Mouse (Mus musculus) common myeloid progenitor, adult 5-6 weeks (primary cell): Measurements from ENCODE around the gene Snhg11. TPM values are rescaled to one million over a fixed set of nuclear protein-coding genes. Genes with fewer than 3 reads are reported as not detected.
A peak's percentile ranks its signal among the peaks of the same experiment; 100 is the strongest.

Source experiments
- ATAC-seq: replicated peaks from 2 replicates; pipeline ENCODE4 v1.8.0; 2016; ENCODE audit warnings: low read depth, mild to moderate bottlenecking, moderate TSS enrichment, inconsistent platforms; ENCODE audit not compliant: poor library complexity, severe bottlenecking
- total RNA-seq: library from RNA; stranded (forward); fragments of 200-1000, 187-1606 nt; gene quantifications from 2 replicates; pipeline ENCODE4 v1.2.3, GENCODE M21; 2017

Gene Snhg11
- total RNA-seq, result not detected in 2 replicates

- peak; percentile 71 for ATAC-seq
Measured at GRCm38 (mm10) chr2:158375443-158376122, at the start of gene Snhg11. Gene Snhg11, plus strand, starts transcription at chr2:158375638.

- ATAC-seq, result no peak
Measured at GRCm38 (mm10) chr2:158334356-158334755, 41.1 kb upstream of the Snhg11 start.

GRCm38 (mm10) chr2:158337698-158338097, 37.7 kb upstream of the Snhg11 start:
- ATAC-seq, result no peak

- peak; percentile 88 for ATAC-seq
Measured at GRCm38 (mm10) chr2:158339948-158340564, 35.4 kb upstream of the Snhg11 start.

- ATAC-seq, result no peak
Measured at GRCm38 (mm10) chr2:158341324-158341723, 34.1 kb upstream of the Snhg11 start.

- ATAC-seq, result no peak
Measured at GRCm38 (mm10) chr2:158343495-158343894, 31.9 kb upstream of the Snhg11 start.

- ATAC-seq, result no peak
Measured at GRCm38 (mm10) chr2:158346467-158346866, 29.0 kb upstream of the Snhg11 start.

- ATAC-seq, result peak; percentile 85
Measured at GRCm38 (mm10) chr2:158347868-158348267, 27.6 kb upstream of the Snhg11 start.

GRCm38 (mm10) chr2:158352801-158353520, 22.5 kb upstream of the Snhg11 start:
- ATAC-seq, result no peak

GRCm38 (mm10) chr2:158354348-158355114, 20.9 kb upstream of the Snhg11 start:
- ATAC-seq, result no peak

GRCm38 (mm10) chr2:158355238-158355637, 20.2 kb upstream of the Snhg11 start:
- no peak for ATAC-seq

GRCm38 (mm10) chr2:158356121-158356520, 19.3 kb upstream of the Snhg11 start:
- no peak for ATAC-seq

GRCm38 (mm10) chr2:158359757-158360620, 15.4 kb upstream of the Snhg11 start:
- no peak for ATAC-seq

GRCm38 (mm10) chr2:158360873-158361677, 14.4 kb upstream of the Snhg11 start:
- peak; percentile 94 for ATAC-seq

- ATAC-seq, result peak; percentile 39
Measured at GRCm38 (mm10) chr2:158361678-158362320, 13.6 kb upstream of the Snhg11 start.

- ATAC-seq, result no peak
Measured at GRCm38 (mm10) chr2:158364175-158364574, 11.3 kb upstream of the Snhg11 start.

GRCm38 (mm10) chr2:158365099-158365850, 10.2 kb upstream of the Snhg11 start:
- ATAC-seq, result no peak
